In the genomic region with DNA sequence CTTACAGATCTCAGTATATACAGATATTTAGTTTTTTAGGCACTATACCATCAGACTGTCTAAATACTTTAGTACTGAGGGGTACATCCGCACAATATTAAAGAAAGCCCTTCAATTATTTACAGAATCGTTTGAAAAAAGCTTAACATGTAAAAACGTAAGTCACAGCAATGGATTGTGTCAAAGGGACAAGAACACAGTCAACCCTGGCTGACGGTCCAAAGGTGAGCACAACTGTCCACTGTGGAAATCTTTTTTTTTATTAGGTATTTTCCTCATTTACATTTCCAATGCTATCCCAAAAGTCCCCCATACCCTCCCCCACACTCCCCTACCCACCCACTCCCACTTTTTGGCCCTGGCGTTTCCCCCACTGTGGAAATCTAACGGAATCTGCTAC, we compare ENCODE assay signal across 20 mouse cellular contexts.
"Had no signal": no experiment of that assay in that cellular context is flagged by ENCODE, and none has a peak within 500 bp of the region (broad histone marks: within the 10 kb centered on the region; RNA-seq: fewer than 3 reads in every experiment).

No protein-coding gene starts in this region.

- H3K9me3 ChIP-seq: forebrain, embryonic 15.5 days; heart, embryonic 10.5 days; heart, embryonic 12.5 days; hindbrain, embryonic 13.5 days; hindbrain, embryonic 15.5 days; limb, embryonic 13.5 days; limb, embryonic 15.5 days; liver, embryonic 13.5 days; liver, embryonic 15.5 days had no signal

- H3K36me3 ChIP-seq: forebrain, embryonic 15.5 days; heart, embryonic 10.5 days; heart, embryonic 12.5 days; hindbrain, embryonic 13.5 days; hindbrain, embryonic 15.5 days; limb, embryonic 13.5 days; limb, embryonic 15.5 days; liver, embryonic 13.5 days; liver, embryonic 15.5 days had no signal

- H3K9ac ChIP-seq: forebrain, embryonic 15.5 days; forebrain, postnatal 0 days; heart, embryonic 12.5 days; hindbrain, embryonic 13.5 days; hindbrain, embryonic 15.5 days; limb, embryonic 13.5 days; limb, embryonic 15.5 days; liver, embryonic 13.5 days; liver, embryonic 15.5 days had no signal

- ATAC-seq: forebrain, embryonic 15.5 days; forebrain, postnatal 0 days; hindbrain, postnatal 0 days had no signal

- H3K4me2 ChIP-seq: forebrain, embryonic 15.5 days; hindbrain, embryonic 13.5 days; hindbrain, embryonic 15.5 days; limb, embryonic 13.5 days; limb, embryonic 15.5 days; liver, embryonic 13.5 days had no signal

- H3K4me1 ChIP-seq: forebrain, embryonic 15.5 days; hindbrain, embryonic 13.5 days; hindbrain, embryonic 15.5 days; limb, embryonic 15.5 days had no signal

- DNase-seq: forebrain, postnatal 0 days; gastrocnemius, postnatal 14 days; gastrocnemius, postnatal 36 days; heart, adult 18-20 months; heart, postnatal 10 days; kidney, adult 11 months; layer of hippocampus, adult 9-11 months; layer of hippocampus, postnatal 36 days; left cerebral cortex, postnatal 4 days; liver, embryonic 13.5 days; lung, adult 18-20 months had no signal

- H3K4me3 ChIP-seq: forebrain, embryonic 15.5 days; heart, embryonic 10.5 days; heart, embryonic 12.5 days; hindbrain, embryonic 13.5 days; hindbrain, embryonic 15.5 days; limb, embryonic 13.5 days; limb, embryonic 15.5 days; liver, embryonic 13.5 days; liver, embryonic 15.5 days had no signal

- H3K27me3 ChIP-seq: forebrain, embryonic 15.5 days; heart, embryonic 12.5 days; hindbrain, embryonic 13.5 days; hindbrain, embryonic 15.5 days; limb, embryonic 13.5 days; limb, embryonic 15.5 days; liver, embryonic 13.5 days; liver, embryonic 15.5 days had no signal

- H3K27ac ChIP-seq: forebrain, embryonic 15.5 days; heart, embryonic 10.5 days; hindbrain, embryonic 13.5 days; hindbrain, embryonic 15.5 days; hindbrain, postnatal 0 days; limb, embryonic 13.5 days; limb, embryonic 15.5 days; liver, embryonic 13.5 days; liver, embryonic 15.5 days had no signal
